Mouse (Mus musculus) forebrain, embryonic 11.5 days (tissue): ENCODE measurements at regions not wholly inside any gene's neighbourhood (a gene's known extent, or its start where the extent isn't known, plus 50 kb on each side); places are given as distances from the start of the nearest gene placed in this dataset.
"Not testable (repeated sequence)": the region's sequence is repeated elsewhere in the genome, so short reads cannot be mapped to it uniquely, and the experiment has no call there.

Experiments
- ATAC-seq: fragments of 200-750 bp; cut with Nextera tagmentation; replicated peaks from 2 replicates; pipeline ENCODE4 v1.8.0; 2017; ENCODE audit warnings: moderate TSS enrichment; ENCODE audit not compliant: low FRiP score
- DNase-seq: peaks from one replicate; pipeline ENCODE4 v3.0.0-alpha.2; 2017; ENCODE audit warnings: low spot score
- H3K27ac ChIP-seq: fragments of 300-500 bp; sonication (generic); 2 replicates; pipeline ENCODE4 v1.5.1; 2014; ENCODE audit warnings: low read depth, low read length
- H3K27me3 ChIP-seq: fragments of 300-500 bp; sonication (generic); 2 replicates; pipeline ENCODE4 v1.6.1; 2014; ENCODE audit warnings: mild to moderate bottlenecking, low read length, mixed read lengths; ENCODE audit not compliant: control insufficient read depth, insufficient read depth
- H3K36me3 ChIP-seq: fragments of 300-500 bp; sonication (generic); 2 replicates; pipeline ENCODE4 v1.6.1; 2014; ENCODE audit warnings: mild to moderate bottlenecking, low read length, moderate library complexity, mixed read lengths; ENCODE audit not compliant: control insufficient read depth, insufficient read depth
- H3K4me1 ChIP-seq: fragments of 300-500 bp; sonication (generic); replicated peaks from 2 replicates; pipeline ENCODE4 v1.6.1; 2014; ENCODE audit warnings: low read length, mixed read lengths; ENCODE audit not compliant: control insufficient read depth, insufficient read depth
- H3K4me2 ChIP-seq: fragments of 300-500 bp; sonication (generic); 2 replicates; pipeline ENCODE4 v1.6.1; 2014; ENCODE audit warnings: low read depth, mild to moderate bottlenecking, low read length, moderate library complexity, mixed read lengths; ENCODE audit not compliant: severe bottlenecking
- H3K4me3 ChIP-seq: fragments of 300-500 bp; sonication (generic); 2 replicates; pipeline ENCODE4 v1.5.1; 2014; ENCODE audit warnings: low read depth, low read length
- H3K9ac ChIP-seq: fragments of 300-500 bp; sonication (generic); 2 replicates; pipeline ENCODE4 v1.6.1; 2014; ENCODE audit warnings: low read length
- H3K9me3 ChIP-seq: fragments of 300-500 bp; sonication (generic); 2 replicates; pipeline ENCODE4 v1.6.1; 2016; ENCODE audit warnings: low read length, mixed read lengths; ENCODE audit not compliant: control insufficient read depth
- WGBS: fragments of 180-500 bp; shearing (Covaris S2); extraction: QIAGEN DNeasy Blood & Tissue Kit; methylation state at CpG from one replicate; pipeline ENCODE4 v1.1.7; 2014; 5-methylcytosine and 5-hydroxymethylcytosine counted together

DNA sequence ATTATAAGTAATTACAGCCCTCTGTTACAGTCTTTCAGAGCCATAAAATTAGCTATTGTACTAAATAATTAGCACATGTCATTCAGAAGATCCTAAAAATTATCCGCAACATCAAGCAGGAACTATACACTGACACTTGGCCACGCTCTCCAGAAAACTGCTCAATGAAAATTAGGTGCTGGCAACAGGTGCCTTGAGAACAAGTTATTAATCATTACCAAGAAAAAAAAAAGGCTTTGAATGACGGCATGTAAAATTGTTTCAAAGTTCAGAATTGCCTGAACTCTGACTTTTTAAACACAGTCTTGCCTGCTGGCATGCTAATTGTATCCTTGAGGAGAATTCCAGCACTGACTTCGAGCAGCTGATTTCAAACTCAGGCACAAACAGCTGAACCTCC is 316.6 kb downstream of the Vrk1 start:
- Histone ChIP-seq H3K27me3 (no peaks in the 10 kb centered on the region), H3K4me3 (no peak overlapping the region), H3K9ac (no peak overlapping the region), H3K4me2 (no peak overlapping the region), H3K36me3 (no peaks in the 10 kb centered on the region), H3K27ac (no peak overlapping the region), H3K9me3 (no peaks in the 10 kb centered on the region; the same call in 1 of the 2 replicates), H3K4me1 (no peaks in the 10 kb centered on the region)
- DNase-seq (no peak), ATAC-seq (no peak)
- WGBS: 40% methylated on average over 4 of the region's 4 CpGs

GRCm38 (mm10) chr12:106327351-106327750 is 317.3 kb downstream of the Vrk1 start:
- H3K4me3 ChIP-seq: no peak overlapping the region
- no peak overlapping the region for H3K27ac ChIP-seq
- no peak overlapping the region for H3K9ac ChIP-seq
- H3K27me3 ChIP-seq: no peaks in the 10 kb centered on the region
- no peak overlapping the region for H3K4me2 ChIP-seq
- no peak for ATAC-seq
- WGBS: 85% methylated on average over 5 of the region's 5 CpGs
- no peak for DNase-seq
- H3K9me3 ChIP-seq: no peaks in the 10 kb centered on the region; the same call in 1 of the 2 replicates
- H3K36me3 ChIP-seq: no peaks in the 10 kb centered on the region
- no peaks in the 10 kb centered on the region for H3K4me1 ChIP-seq

- no peak for ATAC-seq
- 86% methylated on average over 9 of the region's 9 CpGs for WGBS
- H3K27ac ChIP-seq: no peak overlapping the region
- H3K9ac ChIP-seq: no peak overlapping the region
- H3K36me3 ChIP-seq: no peaks in the 10 kb centered on the region
- H3K4me2 ChIP-seq: no peak overlapping the region
- no peak for DNase-seq
- no peak overlapping the region for H3K4me3 ChIP-seq
- no peaks in the 10 kb centered on the region for H3K27me3 ChIP-seq
- no peaks in the 10 kb centered on the region for H3K9me3 ChIP-seq
- H3K4me1 ChIP-seq: no peaks in the 10 kb centered on the region
Observed at GRCm38 (mm10) chr12:106357867-106358266, 347.8 kb downstream of the Vrk1 start.

GRCm38 (mm10) chr12:106361646-106362045 is 351.6 kb downstream of the Vrk1 start:
- not testable (repeated sequence) for H3K9me3 ChIP-seq, H3K27me3 ChIP-seq, H3K4me2 ChIP-seq, H3K4me3 ChIP-seq, DNase-seq, ATAC-seq, H3K4me1 ChIP-seq, H3K36me3 ChIP-seq, H3K27ac ChIP-seq, H3K9ac ChIP-seq
- 88% methylated on average over 7 of the region's 7 CpGs for WGBS

DNA sequence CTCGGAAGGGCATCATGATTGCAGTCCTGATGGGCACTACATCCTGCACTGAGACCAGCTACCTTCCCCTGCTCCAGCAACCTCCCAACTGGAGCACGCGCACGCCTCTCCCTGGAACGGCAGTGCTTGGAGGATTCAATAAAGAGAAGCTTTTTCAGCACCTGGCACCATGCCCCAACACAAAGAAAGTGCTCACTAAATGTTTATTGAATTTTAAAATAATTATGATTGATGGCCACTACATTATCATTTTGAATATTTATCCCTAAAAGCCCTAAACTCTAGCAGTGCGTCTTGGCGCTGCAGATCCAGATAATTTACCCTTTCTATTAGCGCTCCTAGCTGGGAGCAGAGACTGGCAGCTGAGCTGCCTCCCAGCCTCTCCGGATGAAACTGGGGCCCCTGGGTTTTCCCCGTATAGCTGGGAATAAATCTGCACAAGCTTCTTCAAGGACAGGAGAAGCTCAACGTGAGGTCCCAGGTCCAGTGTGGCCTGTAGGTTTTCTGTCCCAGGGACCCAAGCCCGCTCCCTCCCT is 364.9 kb downstream of the Vrk1 start:
- peaks cover 7% of the 10 kb centered on the region; the same call in 1 of the 2 replicates for H3K4me1 ChIP-seq
- no peak overlapping the region for H3K4me3 ChIP-seq
- no peak overlapping the region for H3K4me2 ChIP-seq
- no peak for ATAC-seq
- no peaks in the 10 kb centered on the region for H3K36me3 ChIP-seq
- peak; percentile 37 for DNase-seq
- H3K27me3 ChIP-seq: 0 out of 2 replicates have a peak, but pooled peaks cover 4% of the 10 kb centered on the region
- H3K9me3 ChIP-seq: no peaks in the 10 kb centered on the region
- no peak overlapping the region for H3K9ac ChIP-seq
- 63% methylated on average over 12 of the region's 12 CpGs for WGBS
- no peak overlapping the region for H3K27ac ChIP-seq

DNA sequence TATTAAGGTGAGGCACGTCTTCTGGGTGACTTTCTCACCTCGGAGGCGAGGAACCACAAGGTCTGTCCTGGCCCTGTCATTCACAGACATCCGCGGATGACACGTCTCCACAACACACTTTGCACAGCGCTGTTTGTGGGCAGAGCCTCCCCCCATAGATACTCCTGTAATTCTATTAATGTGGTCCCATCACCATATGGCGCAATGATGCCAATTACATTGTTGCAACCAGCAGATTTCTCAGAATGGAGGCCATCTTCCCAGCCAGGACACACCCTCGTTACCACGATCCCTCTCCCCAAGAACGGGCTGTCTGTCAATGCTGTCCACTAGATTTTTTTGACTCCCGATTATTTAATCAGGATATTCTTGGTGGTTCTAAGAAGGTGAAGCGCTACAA is 365.9 kb downstream of the Vrk1 start:
- no peak overlapping the region for H3K4me3 ChIP-seq
- DNase-seq: no peak

GRCm38 (mm10) chr12:106376783-106377182 is 366.8 kb downstream of the Vrk1 start:
- ATAC-seq: no peak
- Histone ChIP-seq H3K27ac (no peak overlapping the region), H3K4me3 (no peak overlapping the region), H3K9me3 (no peaks in the 10 kb centered on the region), H3K27me3 (0 out of 2 replicates have a peak, but pooled peaks cover 4% of the 10 kb centered on the region), H3K9ac (no peak overlapping the region), H3K4me1 (peaks cover 10% of the 10 kb centered on the region; the same call in 1 of the 2 replicates), H3K36me3 (no peaks in the 10 kb centered on the region), H3K4me2 (no peak overlapping the region)
- DNase-seq: peak; percentile 35
- WGBS: 66% methylated on average over 12 of the region's 12 CpGs

More for the DNA sequence above, 365.9 kb downstream of the Vrk1 start:
- Histone ChIP-seq H3K27me3 (0 out of 2 replicates have a peak, but pooled peaks cover 4% of the 10 kb centered on the region), H3K9ac (no peak overlapping the region), H3K4me2 (no peak overlapping the region), H3K9me3 (no peaks in the 10 kb centered on the region), H3K36me3 (no peaks in the 10 kb centered on the region), H3K4me1 (peaks cover 7% of the 10 kb centered on the region; the same call in 1 of the 2 replicates), H3K27ac (no peak overlapping the region)
- ATAC-seq: no peak
- WGBS: 88% methylated on average over 13 of the region's 13 CpGs

GRCm38 (mm10) chr12:106377281-106377680 is 367.3 kb downstream of the Vrk1 start:
- no peaks in the 10 kb centered on the region for H3K36me3 ChIP-seq
- no peaks in the 10 kb centered on the region for H3K9me3 ChIP-seq
- no peak overlapping the region for H3K4me3 ChIP-seq
- WGBS: 72% methylated on average over 1 of the region's 1 CpGs
- DNase-seq (no peak), ATAC-seq (no peak)
- H3K27ac ChIP-seq: no peak overlapping the region
- 0 out of 2 replicates have a peak, but pooled peaks cover 4% of the 10 kb centered on the region for H3K27me3 ChIP-seq
- no peak overlapping the region for H3K4me2 ChIP-seq
- peaks cover 10% of the 10 kb centered on the region; the same call in 1 of the 2 replicates for H3K4me1 ChIP-seq
- no peak overlapping the region for H3K9ac ChIP-seq

- Histone ChIP-seq H3K4me3 (no peak overlapping the region), H3K4me2 (no peak overlapping the region), H3K9me3 (no peaks in the 10 kb centered on the region), H3K4me1 (peaks cover 10% of the 10 kb centered on the region; the same call in 1 of the 2 replicates), H3K27me3 (0 out of 2 replicates have a peak, but pooled peaks cover 4% of the 10 kb centered on the region), H3K9ac (no peak overlapping the region), H3K27ac (no peak overlapping the region), H3K36me3 (no peaks in the 10 kb centered on the region)
- DNase-seq: no peak
- no peak for ATAC-seq
- 66% methylated on average over 5 of the region's 5 CpGs for WGBS
Observed at GRCm38 (mm10) chr12:106377761-106378160, 367.7 kb downstream of the Vrk1 start.
